Mouse (Mus musculus) olfactory bulb, adult 2 months (tissue): ENCODE measurements at regions not wholly inside any gene's neighbourhood (a gene's known extent, or its start where the extent isn't known, plus 50 kb on each side); places are given as distances from the start of the nearest gene placed in this dataset.

Experiments used
- H3K27ac ChIP-seq: fragments of 200-500 bp; 2 replicates; pipeline ENCODE4 v1.5.1; 2012; ENCODE audit warnings: low read depth, low read length; ENCODE audit not compliant: insufficient read depth
- H3K4me1 ChIP-seq: fragments of 200-500 bp; 2 replicates; pipeline ENCODE4 v1.6.1; 2012; ENCODE audit warnings: low read length; ENCODE audit not compliant: control insufficient read depth, insufficient read depth
- H3K4me3 ChIP-seq: fragments of 200-500 bp; 2 replicates; pipeline ENCODE4 v1.5.1; 2012; ENCODE audit warnings: mild to moderate bottlenecking, low read depth, low read length, moderate library complexity; ENCODE audit not compliant: insufficient read depth
- CTCF ChIP-seq: fragments of 200-500 bp; IDR thresholded peaks from 2 replicates; pipeline ENCODE4 v1.5.1; 2012; ENCODE audit warnings: low read depth, mild to moderate bottlenecking, low read length, moderate library complexity; ENCODE audit not compliant: insufficient read depth
- POLR2A ChIP-seq: fragments of 200-500 bp; IDR thresholded peaks from 2 replicates; pipeline ENCODE4 v1.6.1; 2012; ENCODE audit warnings: mild to moderate bottlenecking, low read depth, low read length, moderate library complexity; ENCODE audit not compliant: insufficient read depth
- WGBS: fragments of 180-500 bp; shearing (Covaris S2); methylation state at CpG from one replicate; pipeline ENCODE4 v1.1.7; 2018; 5-methylcytosine and 5-hydroxymethylcytosine counted together

DNA sequence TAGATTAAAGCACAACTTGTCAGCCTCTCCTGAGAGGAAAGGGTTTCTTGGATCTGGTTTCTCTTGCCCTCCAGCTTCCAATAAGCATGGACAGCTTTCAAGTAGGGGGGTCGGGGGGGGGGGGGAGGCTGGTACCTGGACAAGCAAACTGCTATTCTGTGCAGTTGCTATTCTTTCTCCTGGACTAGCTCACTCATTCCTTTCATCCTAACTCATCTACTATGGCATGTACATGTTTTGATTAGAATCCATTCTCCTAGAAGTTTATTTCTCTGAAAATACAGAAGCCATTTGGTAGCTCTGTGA lies 650.5 kb downstream of the Gsdmc2 start:
- WGBS: 29% methylated on average over 1 of the region's 1 CpGs
- H3K27ac ChIP-seq: no peak overlapping the region
- no peak overlapping the region for H3K4me3 ChIP-seq
- no peak for TF ChIP-seq POLR2A
- no peak for TF ChIP-seq CTCF
- H3K4me1 ChIP-seq: no peaks in the 10 kb centered on the region

DNA sequence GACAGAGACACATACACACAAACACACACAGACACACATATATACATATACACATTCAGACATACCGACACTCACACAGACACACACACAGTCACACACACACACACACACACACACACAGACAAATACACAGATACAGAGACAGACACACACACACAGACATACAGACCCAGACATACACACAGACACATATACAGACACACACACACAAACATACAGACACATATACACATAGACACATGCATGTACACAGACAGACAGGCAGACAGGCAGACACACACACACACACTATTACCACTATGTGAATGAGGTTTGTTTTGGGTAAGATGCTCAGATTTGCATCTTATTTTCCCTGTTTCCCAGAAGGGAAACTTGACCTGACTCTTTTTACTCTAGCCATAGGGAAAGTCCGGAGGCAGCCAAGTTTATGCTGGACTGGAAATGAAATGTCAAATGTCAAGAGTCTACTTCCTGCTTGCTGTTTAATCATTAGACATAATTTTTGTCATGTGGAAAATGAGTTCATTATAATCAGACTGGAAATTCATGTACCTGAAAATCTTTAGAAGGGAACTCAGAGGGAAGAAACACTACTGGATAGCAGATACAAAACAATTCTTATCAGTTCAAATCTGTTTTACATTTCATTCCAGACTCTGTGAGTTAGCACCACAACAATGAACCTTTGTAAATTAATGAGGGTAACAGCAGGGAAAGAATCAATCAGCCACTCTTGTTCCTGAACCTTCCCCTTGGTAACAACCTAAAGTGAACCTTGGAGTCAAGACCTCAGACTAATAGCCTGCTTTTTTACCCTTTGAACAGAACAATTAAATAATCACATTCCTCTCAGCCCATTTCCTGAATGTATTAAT lies 651.1 kb downstream of the Gsdmc2 start:
- H3K27ac ChIP-seq: no peak overlapping the region
- no peak for TF ChIP-seq CTCF
- no peak for TF ChIP-seq POLR2A
- H3K4me3 ChIP-seq: no peak overlapping the region
- WGBS: 85% methylated on average over 2 of the region's 2 CpGs
- no peaks in the 10 kb centered on the region for H3K4me1 ChIP-seq

GRCm38 (mm10) chr15:63191731-63192130 lies 653.2 kb downstream of the Gsdmc2 start:
- TF ChIP-seq CTCF (no peak), POLR2A (no peak)
- H3K4me1 ChIP-seq: no peaks in the 10 kb centered on the region
- no peak overlapping the region for H3K27ac ChIP-seq
- H3K4me3 ChIP-seq: no peak overlapping the region
- 98% methylated on average over 2 of the region's 2 CpGs for WGBS

- Histone ChIP-seq H3K4me1 (no peaks in the 10 kb centered on the region), H3K27ac (no peak overlapping the region), H3K4me3 (no peak overlapping the region)
- TF ChIP-seq CTCF: no peak
- TF ChIP-seq POLR2A: no peak
- 84% methylated on average over 2 of the region's 2 CpGs for WGBS
These were observed 654.9 kb downstream of the Gsdmc2 start for GRCm38 (mm10) chr15:63190086-63190485.

- TF ChIP-seq POLR2A: no peak
- TF ChIP-seq CTCF: no peak
- Histone ChIP-seq H3K4me3 (no peak overlapping the region), H3K27ac (no peak overlapping the region), H3K4me1 (no peaks in the 10 kb centered on the region)
These were observed 674.0 kb downstream of the Gsdmc2 start for GRCm38 (mm10) chr15:63171003-63171402.

DNA sequence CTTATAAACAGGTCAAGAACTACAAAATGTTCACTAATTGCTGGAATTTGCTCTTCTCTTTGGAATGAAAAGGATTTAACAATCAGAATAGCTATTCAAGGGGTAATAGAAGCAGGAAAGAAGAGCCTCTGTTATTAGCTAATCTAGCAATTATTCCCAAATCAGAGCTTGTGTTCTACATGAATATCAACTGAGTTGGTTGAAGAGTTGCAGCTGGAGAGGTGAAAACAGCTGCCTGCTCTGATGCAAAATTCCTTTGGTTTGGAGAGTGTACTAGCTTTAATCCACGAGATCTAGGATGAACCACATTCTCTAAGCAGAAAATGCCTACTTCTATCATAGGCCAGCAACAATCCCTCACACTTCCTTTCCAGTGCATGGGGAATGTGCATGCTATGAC lies 674.8 kb downstream of the Gsdmc2 start:
- H3K4me1 ChIP-seq: no peaks in the 10 kb centered on the region
- 24% methylated on average over 1 of the region's 1 CpGs for WGBS
- no peak overlapping the region for H3K4me3 ChIP-seq
- no peak for TF ChIP-seq CTCF
- no peak for TF ChIP-seq POLR2A
- no peak overlapping the region for H3K27ac ChIP-seq

- no peak overlapping the region for H3K4me3 ChIP-seq
- no peak overlapping the region for H3K27ac ChIP-seq
- H3K4me1 ChIP-seq: no peaks in the 10 kb centered on the region
- TF ChIP-seq POLR2A: no peak
These were observed 678.6 kb downstream of the Gsdmc2 start for GRCm38 (mm10) chr15:63166411-63166810.

DNA sequence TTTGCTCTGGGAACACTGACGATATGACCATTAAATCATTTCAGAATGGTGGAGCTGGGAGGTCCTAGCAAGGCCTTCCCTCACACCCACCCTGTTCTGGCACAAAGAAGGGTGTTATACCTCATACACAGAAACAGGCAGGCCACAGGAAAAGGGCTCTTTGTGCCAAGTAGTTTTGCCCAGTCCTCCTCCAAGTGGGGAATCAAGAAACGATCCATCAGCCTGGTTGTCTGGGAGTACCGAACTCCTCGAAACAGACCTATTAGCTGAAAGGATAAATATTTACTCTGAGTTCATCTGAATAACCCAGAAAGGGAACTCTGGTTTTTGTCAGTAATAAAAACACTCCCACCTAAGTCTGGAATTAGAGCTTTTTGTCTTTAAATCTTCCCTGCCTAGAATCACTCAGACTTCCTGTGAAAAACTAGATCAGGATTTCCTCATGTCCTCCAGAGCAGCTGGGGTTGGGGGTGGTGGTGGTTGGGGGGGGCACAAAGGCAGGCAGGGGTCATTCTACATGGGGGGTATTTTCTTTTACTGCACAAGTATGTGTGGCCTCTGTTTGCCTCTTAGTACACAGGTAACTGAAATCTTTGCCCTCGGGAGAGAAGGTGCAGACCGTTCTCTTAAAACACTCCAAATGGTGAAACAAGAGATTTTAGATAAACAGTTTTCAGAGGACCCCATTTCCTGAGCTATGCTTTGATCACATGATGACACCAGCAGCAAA lies 681.3 kb downstream of the Gsdmc2 start:
- 52% methylated on average over 6 of the region's 6 CpGs for WGBS
- H3K4me1 ChIP-seq: no peaks in the 10 kb centered on the region
- TF ChIP-seq POLR2A: no peak
- no peak for TF ChIP-seq CTCF

GRCm38 (mm10) chr15:63162881-63163549 lies 682.0 kb downstream of the Gsdmc2 start:
- Histone ChIP-seq H3K27ac (no peak overlapping the region), H3K4me3 (no peak overlapping the region), H3K4me1 (no peaks in the 10 kb centered on the region)
- WGBS: 76% methylated on average over 4 of the region's 4 CpGs
- TF ChIP-seq CTCF: no peak
- TF ChIP-seq POLR2A: no peak

More for the DNA sequence above, 681.3 kb downstream of the Gsdmc2 start:
- H3K27ac ChIP-seq: no peak overlapping the region
- H3K4me3 ChIP-seq: no peak overlapping the region
